ENCODE assay signal across 13 mouse cellular contexts in the genomic region with DNA sequence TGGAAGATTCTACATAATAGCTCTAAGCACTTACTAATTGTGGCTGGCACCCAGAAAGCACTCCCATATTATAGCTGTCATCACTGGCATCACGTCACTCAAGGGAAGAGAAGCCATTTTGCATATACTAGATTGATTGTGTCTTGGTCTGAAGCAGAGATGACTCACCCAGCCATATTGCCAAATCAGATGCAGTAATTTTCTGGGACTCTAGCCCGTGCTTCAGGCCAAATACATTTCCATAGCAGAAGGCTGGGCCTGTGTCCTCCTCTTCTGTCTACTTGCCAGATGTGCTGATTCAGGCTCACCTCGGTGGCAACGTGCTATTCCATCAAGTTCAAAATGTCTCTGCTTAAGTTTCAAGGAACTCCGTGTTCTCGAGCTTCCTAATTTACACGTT. TPM values are rescaled to one million over a fixed set of nuclear protein-coding genes. Genes with fewer than 3 reads are reported as not detected.
DNase-seq lines count a peak whose midpoint lies in the region; ATAC-seq and TF ChIP-seq lines count a peak whose summit lies in the region.
"Had no signal": no experiment of that assay in that cellular context is flagged by ENCODE, and none has a peak within 500 bp of the region (broad histone marks: within the 10 kb centered on the region; RNA-seq: fewer than 3 reads in every experiment).

No protein-coding gene starts in this region.

- no peak overlapping the region for H3K27ac ChIP-seq in intestine, postnatal 0 days (ENCODE audit: low read depth, low read length)
- H3K27ac ChIP-seq: hindbrain, embryonic 10.5 days; liver, embryonic 13.5 days had no signal

- no peaks in the 10 kb centered on the region; the same call in 1 of the 2 replicates for H3K4me1 ChIP-seq in intestine, postnatal 0 days (replicated peaks; ENCODE audit: control insufficient read depth, insufficient read depth, low read length)
- H3K4me1 ChIP-seq: hindbrain, embryonic 10.5 days had no signal

- H3K36me3 ChIP-seq in intestine, postnatal 0 days (ENCODE audit: control insufficient read depth, insufficient read depth): peaks cover 34% of the 10 kb centered on the region

- H3K9ac ChIP-seq in intestine, postnatal 0 days (ENCODE audit: low read depth, low read length): no peak overlapping the region
- H3K9ac ChIP-seq: liver, embryonic 13.5 days had no signal

- no peak for ATAC-seq in intestine, postnatal 0 days
- ATAC-seq: Patski had no signal

- no peak for TF ChIP-seq CTCF in brain, embryonic 14.5 days (IDR thresholded peaks at IDR 0.05; ENCODE audit: borderline replicate concordance, extremely low read depth, insufficient read depth, insufficient read length)
- TF ChIP-seq CTCF in intestine, postnatal 0 days (IDR thresholded peaks at IDR 0.05; ENCODE audit: low read depth): no peak

- peak; percentile 47 for DNase-seq in layer of hippocampus, adult 11-12 months (ENCODE audit: low spot score)
- no peak for DNase-seq in layer of hippocampus, postnatal 10 days (ENCODE audit: low spot score in 2 of 2)
- DNase-seq in adipocyte (ENCODE audit: low spot score): peak; percentile 96
- peak; percentile 11 for DNase-seq in brain, embryonic 14.5 days (ENCODE audit: low read depth)
- DNase-seq in lung, postnatal 10 days: peak; percentile 59
- no peak for DNase-seq in retina, postnatal 1 day
- DNase-seq in T-cell, adult 2 months (ENCODE audit: low spot score): no peak
- DNase-seq: cerebellum, adult 11 months; kidney, postnatal 10 days; liver, embryonic 13.5 days had no signal

- no peaks in the 10 kb centered on the region for H3K9me3 ChIP-seq in intestine, postnatal 0 days (ENCODE audit: control insufficient read depth)
- H3K9me3 ChIP-seq: hindbrain, embryonic 10.5 days; liver, embryonic 13.5 days had no signal

- H3K4me3 ChIP-seq in intestine, postnatal 0 days (ENCODE audit: low read depth, low read length): no peak overlapping the region
- H3K4me3 ChIP-seq: hindbrain, embryonic 10.5 days; liver, embryonic 13.5 days had no signal

- no peak for TF ChIP-seq POLR2A in brain, embryonic 14.5 days (IDR thresholded peaks at IDR 0.05; ENCODE audit: borderline replicate concordance, extremely low read depth, insufficient read depth, insufficient read length, poor library complexity, severe bottlenecking)

- H3K4me2 ChIP-seq in intestine, postnatal 0 days (replicated peaks; ENCODE audit: low read depth): no peak overlapping the region

- 77% methylated on average over 7 of the region's 7 CpGs for WGBS in intestine, postnatal 0 days

- no peaks in the 10 kb centered on the region for H3K27me3 ChIP-seq in intestine, postnatal 0 days (replicated peaks; ENCODE audit: control insufficient read depth, insufficient read depth, low read length)
- H3K27me3 ChIP-seq: liver, embryonic 13.5 days; Patski had no signal

RNA-seq across cellular contexts. Expression of a gene that starts 12.7 kb away (rescaled TPM):
- total RNA-seq in layer of hippocampus, postnatal 10 days (2021): 10 to 100 TPM in 1 of 2 experiments, 1 to 10 TPM in 1; 9.8 to 10.1 TPM
- 8.3 and 8.5 TPM in 2 replicates for polyA plus RNA-seq in brain, embryonic 14.5 days (2012; rRNA removed)
- 5.0 and 5.1 TPM in 2 replicates for polyA plus RNA-seq in intestine, postnatal 0 days (2015; fragmentation: Nextera tagmentation; extraction: Ambion mirVana)

RNA-seq across cellular contexts. Expression of a gene that starts 13.8 kb away (rescaled TPM):
- total RNA-seq in layer of hippocampus, postnatal 10 days (2021): 10 to 100 TPM; 20.2 TPM
- 8.9 and 13.0 TPM in 2 replicates for polyA plus RNA-seq in brain, embryonic 14.5 days (2012; rRNA removed)
- polyA plus RNA-seq in intestine, postnatal 0 days (2015; fragmentation: Nextera tagmentation; extraction: Ambion mirVana): 5.2 and 6.0 TPM in 2 replicates

RNA-seq across cellular contexts. Expression of a gene that starts 42.4 kb away (rescaled TPM):
- total RNA-seq in layer of hippocampus, postnatal 10 days (2021): 10 to 100 TPM; 21.7 to 23.8 TPM
- 18.4 and 19.2 TPM in 2 replicates for polyA plus RNA-seq in brain, embryonic 14.5 days (2012; rRNA removed)
- 17.7 and 18.0 TPM in 2 replicates for polyA plus RNA-seq in intestine, postnatal 0 days (2015; fragmentation: Nextera tagmentation; extraction: Ambion mirVana)

RNA-seq across cellular contexts. Expression of a gene that starts 45.7 kb away (rescaled TPM):
- total RNA-seq in layer of hippocampus, postnatal 10 days (2021): 10 to 100 TPM; 25.8 to 29.8 TPM
- polyA plus RNA-seq in brain, embryonic 14.5 days (2012; rRNA removed): 10.7 and 12.3 TPM in 2 replicates
- polyA plus RNA-seq in intestine, postnatal 0 days (2015; fragmentation: Nextera tagmentation; extraction: Ambion mirVana): 16.7 and 17.2 TPM in 2 replicates

Comparison
In these comparisons a context has a peak if more than half of its experiments do, and no peak if none do; other contexts are left out.
1. DNase-seq: peak in layer of hippocampus, adult 11-12 months (single experiment), adipocyte (single experiment), brain, embryonic 14.5 days (single experiment) and lung, postnatal 10 days (single experiment); none in layer of hippocampus, postnatal 10 days (0 of 2), retina, postnatal 1 day (single experiment) and T-cell, adult 2 months (single experiment).